24 mouse cellular contexts compared by ENCODE assay signal in the genomic region with DNA sequence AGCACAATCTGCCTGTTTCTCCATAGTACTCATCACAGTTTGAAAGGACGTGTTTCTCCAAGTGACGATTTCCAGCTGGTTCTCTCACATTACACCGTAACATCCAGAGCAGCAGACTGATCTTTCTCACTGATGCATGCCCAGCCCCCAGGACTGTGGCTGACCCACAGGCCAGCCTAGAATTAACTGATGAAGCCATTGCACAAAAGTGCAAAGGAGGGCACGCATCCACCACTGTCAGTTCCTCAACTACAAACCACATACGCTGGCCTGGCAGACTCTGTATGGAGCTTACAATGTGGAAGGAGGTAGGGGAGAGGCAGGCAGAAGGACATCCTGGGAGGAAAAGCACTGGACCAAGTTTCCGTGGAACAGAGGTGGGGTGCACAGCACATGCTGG.
DNase-seq lines count a peak whose midpoint lies in the region; ATAC-seq lines count a peak whose summit lies in the region.
"Had no signal": no experiment of that assay in that cellular context is flagged by ENCODE, and none has a peak within 500 bp of the region (broad histone marks: within the 10 kb centered on the region; RNA-seq: fewer than 3 reads in every experiment).

No protein-coding gene starts in this region.

- H3K36me3 ChIP-seq in heart, embryonic 12.5 days, result no peaks in the 10 kb centered on the region
- no peaks in the 10 kb centered on the region for H3K36me3 ChIP-seq in lung, embryonic 16.5 days (ENCODE audit: control insufficient read depth, insufficient read depth, low read length)
- no peaks in the 10 kb centered on the region for H3K36me3 ChIP-seq in limb, embryonic 10.5 days

- intact Hi-C loops in heart, postnatal 36 days (cut with DNase I), result no loop called here

- no peak overlapping the region for H3K4me3 ChIP-seq in heart, embryonic 12.5 days
- H3K4me3 ChIP-seq in lung, embryonic 16.5 days (ENCODE audit: low read length), result no peak overlapping the region
- no peak overlapping the region for H3K4me3 ChIP-seq in limb, embryonic 10.5 days
- H3K4me3 ChIP-seq: forebrain, embryonic 13.5 days; left cerebral cortex, adult 2 months had no signal

- no peak for DNase-seq in heart, postnatal 36 days
- no peak for DNase-seq in lung, postnatal 14 days
- DNase-seq in limb, embryonic 10.5 days (ENCODE audit: low spot score), result no peak
- DNase-seq in urinary bladder, postnatal 25 days (ENCODE audit: low spot score), result no peak
- DNase-seq: adrenal gland, adult 8-10 months; cerebellum, adult 9-10 months; gastrocnemius, postnatal 10 days; heart, adult 18-20 months; heart, postnatal 14 days; kidney, postnatal 25 days; layer of hippocampus, adult 9-11 months; left cerebral cortex, postnatal 4 days; liver, postnatal 0 days; retina, postnatal 1 day; right cerebral cortex, postnatal 4 days; thymus, postnatal 14 days had no signal

- WGBS in heart, embryonic 12.5 days, result 36% methylated on average over 6 of the region's 6 CpGs
- 44% methylated on average over 6 of the region's 6 CpGs for WGBS in lung, embryonic 16.5 days
- 47% methylated on average over 6 of the region's 6 CpGs for WGBS in limb, embryonic 10.5 days

- no peak overlapping the region for H3K4me2 ChIP-seq in heart, embryonic 12.5 days
- H3K4me2 ChIP-seq in lung, embryonic 16.5 days (ENCODE audit: low read depth, low read length), result no peak overlapping the region
- H3K4me2 ChIP-seq: forebrain, embryonic 13.5 days had no signal

- H3K9ac ChIP-seq in heart, embryonic 12.5 days, result no peak overlapping the region
- no peak overlapping the region for H3K9ac ChIP-seq in lung, embryonic 16.5 days (ENCODE audit: low read length)
- H3K9ac ChIP-seq: forebrain, embryonic 13.5 days; liver, postnatal 0 days had no signal

- no peaks in the 10 kb centered on the region for H3K9me3 ChIP-seq in heart, embryonic 12.5 days (replicated peaks)
- no peaks in the 10 kb centered on the region for H3K9me3 ChIP-seq in lung, embryonic 16.5 days (ENCODE audit: control insufficient read depth, low read length)
- H3K9me3 ChIP-seq in limb, embryonic 10.5 days (replicated peaks), result no peaks in the 10 kb centered on the region
- H3K9me3 ChIP-seq: forebrain, embryonic 13.5 days had no signal

- H3K27ac ChIP-seq in heart, embryonic 12.5 days (ENCODE audit: poor library complexity, severe bottlenecking), result 0 out of 2 replicates have a peak overlapping the region, but pooled peaks have one; percentile 23
- H3K27ac ChIP-seq in lung, embryonic 16.5 days (ENCODE audit: low read length), result no peak overlapping the region
- H3K27ac ChIP-seq in limb, embryonic 10.5 days, result 0 out of 2 replicates have a peak overlapping the region, but pooled peaks have one; percentile 22
- H3K27ac ChIP-seq: forebrain, embryonic 13.5 days; left cerebral cortex, adult 2 months had no signal

- no peaks in the 10 kb centered on the region for H3K27me3 ChIP-seq in heart, embryonic 12.5 days (replicated peaks)
- H3K27me3 ChIP-seq in lung, embryonic 16.5 days (ENCODE audit: control insufficient read depth, insufficient read depth, low read depth, low read length), result no peaks in the 10 kb centered on the region
- H3K27me3 ChIP-seq in limb, embryonic 10.5 days (ENCODE audit: low read depth, poor library complexity, severe bottlenecking), result no peaks in the 10 kb centered on the region
- H3K27me3 ChIP-seq: Patski had no signal

- H3K4me1 ChIP-seq in heart, embryonic 12.5 days (replicated peaks), result peaks cover 95% of the 10 kb centered on the region
- peaks cover 15% of the 10 kb centered on the region for H3K4me1 ChIP-seq in lung, embryonic 16.5 days (replicated peaks; ENCODE audit: control insufficient read depth, insufficient read depth, low read length)
- H3K4me1 ChIP-seq in limb, embryonic 10.5 days, result peaks cover 64% of the 10 kb centered on the region

- ATAC-seq in heart, embryonic 12.5 days (ENCODE audit: insufficient number of reproducible peaks, low FRiP score), result no peak
- ATAC-seq in lung, embryonic 16.5 days (ENCODE audit: low read depth), result peak; percentile 19; the same call in 1 of the 2 replicates
- ATAC-seq in common myeloid progenitor, adult 5-6 weeks (replicated peaks; ENCODE audit: low read depth, poor library complexity, severe bottlenecking), result peak; percentile 53
- ATAC-seq: forebrain, embryonic 13.5 days; hindbrain, embryonic 16.5 days; intestine, postnatal 0 days; liver, postnatal 0 days; Patski had no signal
